Mouse (Mus musculus) forebrain, embryonic 14.5 days (tissue): ENCODE measurements around the gene Lamtor3. TPM values are rescaled to one million over a fixed set of nuclear protein-coding genes. Genes with fewer than 3 reads are reported as not detected.

Experiments
- ATAC-seq: fragments of 200-750 bp; cut with Nextera tagmentation; 2 replicates; pipeline ENCODE4 v1.8.0; 2017; ENCODE audit warnings: mild to moderate bottlenecking, moderate library complexity
- DNase-seq: peaks from one replicate; pipeline ENCODE4 v3.0.0-alpha.2; 2015; ENCODE audit warnings: low spot score
- H3K27ac ChIP-seq: fragments of 300-500 bp; sonication (generic); 2 replicates; pipeline ENCODE4 v1.5.1; 2014; ENCODE audit warnings: low read depth, mild to moderate bottlenecking, control low read depth, low read length, moderate library complexity
- H3K27me3 ChIP-seq: fragments of 300-500 bp; sonication (generic); replicated peaks from 2 replicates; pipeline ENCODE4 v1.6.1; 2014; ENCODE audit warnings: low read length, control low read depth, mixed read lengths; ENCODE audit not compliant: control insufficient read depth, insufficient read depth
- H3K36me3 ChIP-seq: fragments of 300-500 bp; sonication (generic); 2 replicates; pipeline ENCODE4 v1.6.1; 2014; ENCODE audit warnings: low read length, control low read depth; ENCODE audit not compliant: control insufficient read depth, insufficient read depth
- H3K4me1 ChIP-seq: fragments of 300-500 bp; sonication (generic); 2 replicates; pipeline ENCODE4 v1.6.1; 2014; ENCODE audit warnings: antibody characterized with exemption, low read length, control low read depth; ENCODE audit not compliant: control insufficient read depth, insufficient read depth
- H3K4me2 ChIP-seq: fragments of 300-500 bp; sonication (generic); 2 replicates; pipeline ENCODE4 v1.6.1; 2014; ENCODE audit warnings: mild to moderate bottlenecking, control low read depth, low read length
- H3K4me3 ChIP-seq: fragments of 300-500 bp; sonication (generic); 2 replicates; pipeline ENCODE4 v1.5.1; 2014; ENCODE audit warnings: low read depth, low read length, control low read depth
- H3K9ac ChIP-seq: fragments of 300-500 bp; sonication (generic); 2 replicates; pipeline ENCODE4 v1.6.1; 2014; ENCODE audit warnings: mild to moderate bottlenecking, low read length, control low read depth, moderate library complexity
- H3K9me3 ChIP-seq: fragments of 300-500 bp; sonication (generic); replicated peaks from 2 replicates; pipeline ENCODE4 v1.6.1; 2016; ENCODE audit warnings: low read length, control low read depth, mixed read lengths; ENCODE audit not compliant: control insufficient read depth
- WGBS: fragments of 180-500 bp; shearing (Covaris S2); extraction: QIAGEN DNeasy Blood & Tissue Kit; methylation state at CpG from one replicate; pipeline ENCODE4 v1.1.7; 2014; 5-methylcytosine and 5-hydroxymethylcytosine counted together
- polyA plus RNA-seq: library from polyadenylated mRNA; unstranded; fragments of >200 nt; fragmentation: Nextera tagmentation; extraction: Ambion mirVana; gene quantifications from 2 replicates; pipeline ENCODE4 v1.2.1, GENCODE M21; 2014

Gene Lamtor3
- polyA plus RNA-seq, 1 experiment from 2014 or later, result 143 TPM

GRCm38 (mm10) chr3:137951819-137952218 lies 33.5 kb downstream of the Lamtor3 start:
- whole genome bisulfite sequencing, result 49% methylated on average over 7 of the region's 7 CpGs
- DNase-seq, result no peak
- no peak for ATAC-seq
- Histone ChIP-seq H3K4me3 (no peak overlapping the region), H3K9me3 (no peaks in the 10 kb centered on the region), H3K4me1 (0 out of 2 replicates have a peak, but pooled peaks cover 3% of the 10 kb centered on the region), H3K36me3 (no peaks in the 10 kb centered on the region), H3K4me2 (no peak overlapping the region), H3K9ac (no peak overlapping the region), H3K27ac (no peak overlapping the region), H3K27me3 (no peaks in the 10 kb centered on the region)

DNA sequence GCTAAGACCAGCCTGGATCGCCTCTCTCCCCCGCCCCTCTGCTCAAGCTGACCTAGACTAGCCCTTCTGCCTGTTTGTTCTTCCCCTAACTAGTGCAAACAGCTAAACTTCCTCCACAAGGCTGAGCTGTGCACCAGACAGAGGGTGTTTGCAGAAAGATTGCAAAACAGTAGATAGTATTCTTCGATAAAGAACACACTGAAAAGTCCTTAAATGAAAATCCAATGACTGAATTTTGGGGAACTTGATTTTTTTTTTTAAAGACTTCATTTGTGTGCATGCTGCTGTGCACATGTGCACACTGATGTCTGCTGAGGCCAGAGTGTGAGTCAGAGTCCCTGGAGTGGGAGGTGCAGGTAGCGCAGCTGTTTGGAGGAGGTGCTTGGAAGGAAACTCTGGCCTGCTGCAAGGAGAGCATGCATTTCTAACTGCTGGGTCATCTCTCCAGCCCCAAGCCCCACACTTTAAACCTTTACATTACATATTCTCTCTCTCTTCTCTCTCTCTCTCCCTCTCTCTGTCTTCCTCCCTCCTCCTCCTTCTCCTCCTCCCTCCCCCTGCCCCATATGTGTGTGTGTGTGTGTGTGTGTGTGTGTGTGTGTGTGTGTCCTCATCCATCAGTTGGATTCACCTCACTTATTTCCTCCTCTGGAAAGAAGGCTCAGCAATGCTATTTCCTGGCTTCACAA lies 34.1 kb downstream of the Lamtor3 start:
- H3K27me3 ChIP-seq, result no peaks in the 10 kb centered on the region
- no peak overlapping the region for H3K4me2 ChIP-seq
- WGBS, result 92% methylated on average over 4 of the region's 4 CpGs
- H3K9ac ChIP-seq, result no peak overlapping the region
- H3K9me3 ChIP-seq, result no peaks in the 10 kb centered on the region
- DNase-seq (no peak), ATAC-seq (peak; percentile 33; the same call in 1 of the 2 replicates)
- peak overlapping the region; percentile 56; the same call in 1 of the 2 replicates for H3K27ac ChIP-seq
- H3K4me3 ChIP-seq, result no peak overlapping the region
- no peaks in the 10 kb centered on the region for H3K36me3 ChIP-seq
- H3K4me1 ChIP-seq, result 0 out of 2 replicates have a peak, but pooled peaks cover 3% of the 10 kb centered on the region

DNA sequence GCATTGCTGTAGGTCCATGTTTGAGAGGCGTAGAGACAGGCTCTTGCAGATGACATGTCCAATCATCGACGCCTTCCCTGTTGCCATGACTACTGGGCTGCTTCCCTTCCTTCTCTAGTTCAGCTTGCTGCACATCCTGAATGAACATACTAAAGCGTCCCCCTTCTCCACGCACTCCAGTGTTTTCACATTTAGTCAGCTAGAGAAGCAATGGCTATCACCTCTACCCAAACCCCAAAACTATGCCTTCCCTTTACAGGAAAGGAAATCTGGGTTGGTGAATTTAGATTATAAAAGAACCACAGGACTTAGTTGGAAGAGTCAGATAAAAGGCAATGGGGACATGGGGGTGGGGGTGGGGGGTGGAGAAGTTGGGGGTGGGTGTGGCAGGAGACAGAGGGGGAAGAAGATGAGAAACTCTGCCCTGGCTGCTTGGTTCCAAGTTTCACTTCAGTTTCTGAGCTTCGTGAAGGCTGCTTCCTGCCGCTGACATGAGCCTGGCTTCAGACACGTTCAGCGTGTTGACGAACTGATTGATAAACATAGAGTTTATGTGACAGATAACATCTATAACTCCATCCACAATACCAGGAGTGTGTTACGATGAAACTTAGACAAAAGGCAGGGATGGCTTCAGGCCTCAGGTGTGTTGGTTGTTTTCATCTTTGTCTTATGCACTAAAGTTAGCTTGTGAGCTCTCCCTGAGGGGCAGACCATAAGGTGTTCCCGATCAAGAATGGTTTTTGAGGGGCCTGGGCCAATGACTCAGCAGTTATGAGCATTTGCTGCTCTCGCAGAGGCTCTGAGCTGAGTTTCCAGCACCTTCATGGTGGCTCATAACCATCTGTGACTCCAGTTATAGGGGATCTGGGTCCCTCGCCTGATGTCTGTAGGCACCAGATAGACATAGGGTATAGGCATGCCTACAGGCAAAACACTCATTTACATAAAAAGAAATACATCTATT lies 34.9 kb downstream of the Lamtor3 start:
- peak; percentile 82; the same call in 1 of the 2 replicates for ATAC-seq
- 77% methylated on average over 14 of the region's 14 CpGs for WGBS
- no peak overlapping the region for H3K4me3 ChIP-seq
- no peaks in the 10 kb centered on the region for H3K9me3 ChIP-seq
- no peaks in the 10 kb centered on the region for H3K36me3 ChIP-seq
- H3K27ac ChIP-seq, result no peak overlapping the region
- DNase-seq, result peak; percentile 81
- 0 out of 2 replicates have a peak, but pooled peaks cover 3% of the 10 kb centered on the region for H3K4me1 ChIP-seq
- no peak overlapping the region for H3K9ac ChIP-seq
- no peaks in the 10 kb centered on the region for H3K27me3 ChIP-seq
- H3K4me2 ChIP-seq, result no peak overlapping the region

DNA sequence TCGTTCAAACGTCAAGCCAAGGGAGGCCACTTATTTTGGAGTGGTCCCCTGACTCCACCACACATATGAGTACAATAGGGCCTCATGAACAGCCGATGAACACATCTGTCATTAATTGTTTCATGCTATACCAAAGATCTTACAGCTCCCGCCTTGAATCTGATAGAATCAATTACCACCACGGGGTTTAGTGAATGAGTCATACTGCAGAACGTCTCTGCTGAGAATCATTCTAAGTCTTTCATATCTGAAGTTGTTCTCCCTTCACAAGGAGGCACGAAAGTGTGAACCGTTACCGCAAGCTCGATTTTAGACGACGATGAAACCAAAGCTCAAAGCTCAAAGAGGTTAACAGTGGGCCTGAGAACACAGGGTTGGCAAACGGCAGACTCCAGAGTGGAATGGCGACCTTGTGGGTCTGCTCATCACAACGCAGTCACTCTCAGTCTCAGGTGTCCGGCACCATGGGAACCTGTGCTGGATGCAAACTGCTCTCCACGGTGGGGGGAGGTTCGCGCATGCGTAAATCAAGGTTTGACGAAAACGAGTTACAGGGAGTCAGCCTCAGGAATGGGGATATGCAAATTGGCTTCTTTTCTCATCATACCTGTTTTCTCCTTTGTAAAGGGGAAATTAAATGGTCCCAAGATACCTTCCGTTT lies 36.1 kb downstream of the Lamtor3 start:
- H3K4me2 ChIP-seq, result no peak overlapping the region

DNA sequence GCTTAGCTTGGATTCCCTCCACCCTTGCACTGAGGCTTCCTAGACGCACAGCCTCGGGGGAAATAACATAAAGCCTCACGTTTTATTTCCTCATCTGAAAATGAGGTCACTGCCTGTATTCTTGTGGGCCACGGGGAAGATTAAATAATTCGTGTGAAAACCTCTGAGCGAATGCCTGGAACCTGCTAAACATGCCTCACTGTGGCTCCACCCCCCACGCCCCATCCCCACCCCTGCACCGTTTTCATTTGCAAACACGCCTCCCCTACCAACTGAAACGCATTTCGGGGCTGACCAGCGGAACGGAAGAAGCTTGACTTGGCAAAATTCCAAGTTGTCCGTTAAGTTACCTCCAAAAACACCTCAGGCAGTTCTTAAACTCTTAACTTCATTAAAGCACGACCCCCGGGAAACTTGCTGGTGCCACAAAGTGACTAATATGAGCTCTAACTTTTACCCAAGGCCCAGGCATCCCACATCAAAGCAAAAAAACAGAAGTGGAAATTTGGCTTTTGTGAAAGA lies 37.3 kb downstream of the Lamtor3 start:
- H3K4me1 ChIP-seq, result 0 out of 2 replicates have a peak, but pooled peaks cover 3% of the 10 kb centered on the region
- DNase-seq (peak; percentile 48), ATAC-seq (peak; percentile 57; the same call in 1 of the 2 replicates)
- no peaks in the 10 kb centered on the region for H3K36me3 ChIP-seq
- H3K4me2 ChIP-seq, result peak overlapping the region; percentile 33
- H3K27ac ChIP-seq, result no peak overlapping the region
- H3K9ac ChIP-seq, result no peak overlapping the region
- H3K27me3 ChIP-seq, result no peaks in the 10 kb centered on the region
- no peaks in the 10 kb centered on the region for H3K9me3 ChIP-seq
- H3K4me3 ChIP-seq, result no peak overlapping the region
- WGBS, result 16% methylated on average over 16 of the region's 16 CpGs

More for the DNA sequence above, 36.1 kb downstream of the Lamtor3 start:
- no peaks in the 10 kb centered on the region for H3K9me3 ChIP-seq
- no peaks in the 10 kb centered on the region for H3K27me3 ChIP-seq
- 74% methylated on average over 23 of the region's 23 CpGs for WGBS
- H3K36me3 ChIP-seq, result no peaks in the 10 kb centered on the region
- DNase-seq, result no peak
- no peak overlapping the region for H3K4me3 ChIP-seq
- no peak overlapping the region for H3K9ac ChIP-seq
- 0 out of 2 replicates have a peak, but pooled peaks cover 3% of the 10 kb centered on the region for H3K4me1 ChIP-seq
- H3K27ac ChIP-seq, result no peak overlapping the region
- ATAC-seq, result no peak

GRCm38 (mm10) chr3:137957864-137958263 lies 39.6 kb downstream of the Lamtor3 start:
- H3K9ac ChIP-seq, result no peak overlapping the region
- no peak overlapping the region for H3K4me3 ChIP-seq
- no peaks in the 10 kb centered on the region for H3K27me3 ChIP-seq
- no peak overlapping the region for H3K4me2 ChIP-seq
- WGBS, result 93% methylated on average over 9 of the region's 9 CpGs
- DNase-seq (no peak), ATAC-seq (no peak)
- H3K36me3 ChIP-seq, result no peaks in the 10 kb centered on the region
- no peaks in the 10 kb centered on the region for H3K9me3 ChIP-seq
- 0 out of 2 replicates have a peak, but pooled peaks cover 3% of the 10 kb centered on the region for H3K4me1 ChIP-seq
- H3K27ac ChIP-seq, result no peak overlapping the region

DNA sequence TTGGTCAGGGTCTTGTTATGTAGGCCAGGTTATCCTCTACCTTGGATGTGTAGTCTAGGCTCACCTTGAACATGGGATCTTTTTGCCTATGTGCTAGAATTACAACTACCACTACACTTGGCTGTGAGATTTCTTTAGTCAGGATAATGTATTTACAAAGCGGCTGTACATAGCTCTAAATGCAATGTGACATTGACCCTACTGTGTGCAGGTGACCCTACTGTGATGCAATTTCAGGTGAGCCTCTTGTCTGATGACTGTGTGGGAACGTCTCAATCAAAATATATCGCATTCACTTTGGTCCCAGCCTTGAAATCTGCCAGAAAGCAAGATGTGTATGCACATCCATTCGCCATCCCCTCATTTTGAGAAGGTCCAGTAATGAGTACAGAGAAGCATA lies 40.0 kb downstream of the Lamtor3 start:
- Histone ChIP-seq H3K9ac (no peak overlapping the region), H3K36me3 (no peaks in the 10 kb centered on the region), H3K27ac (no peak overlapping the region), H3K4me3 (no peak overlapping the region), H3K9me3 (no peaks in the 10 kb centered on the region), H3K4me2 (no peak overlapping the region), H3K27me3 (no peaks in the 10 kb centered on the region), H3K4me1 (0 out of 2 replicates have a peak, but pooled peaks cover 3% of the 10 kb centered on the region)
- 95% methylated on average over 4 of the region's 4 CpGs for WGBS
- DNase-seq (no peak), ATAC-seq (no peak)

GRCm38 (mm10) chr3:137959456-137959855 lies 41.1 kb downstream of the Lamtor3 start:
- no peak for DNase-seq
- Histone ChIP-seq H3K4me2 (no peak overlapping the region), H3K9me3 (no peaks in the 10 kb centered on the region), H3K4me3 (no peak overlapping the region), H3K27ac (no peak overlapping the region), H3K36me3 (no peaks in the 10 kb centered on the region), H3K9ac (no peak overlapping the region), H3K4me1 (0 out of 2 replicates have a peak, but pooled peaks cover 3% of the 10 kb centered on the region), H3K27me3 (no peaks in the 10 kb centered on the region)
- no peak for ATAC-seq
- WGBS, result 79% methylated on average over 4 of the region's 4 CpGs
